Mouse (Mus musculus): ENCODE results near the gene Tvp23a.

- no peak for TF ChIP-seq POLR2A (IDR thresholded peaks at IDR 0.05; ENCODE audit: insufficient read length, low read depth)
- TF ChIP-seq CEBPB (IDR thresholded peaks at IDR 0.05; ENCODE audit: insufficient read depth, poor library complexity, severe bottlenecking): no peak
- TF ChIP-seq POLR2AphosphoS2 (IDR thresholded peaks at IDR 0.05; ENCODE audit: insufficient read length, low read depth): no peak
- no peak for TF ChIP-seq MAX (IDR thresholded peaks at IDR 0.05; ENCODE audit: low read depth)
- no peak for TF ChIP-seq MYOD1 (IDR thresholded peaks at IDR 0.05; ENCODE audit: control insufficient read depth in 1 of 3, insufficient read length in 2 of 3, low read depth in 2 of 3)
- no peak for TF ChIP-seq TCF12 (IDR thresholded peaks at IDR 0.05; ENCODE audit: insufficient read depth, poor library complexity, severe bottlenecking)
- no peak for TF ChIP-seq E2F4 (IDR thresholded peaks at IDR 0.05; ENCODE audit: insufficient read depth)
- TF ChIP-seq SRF (IDR thresholded peaks at IDR 0.05; ENCODE audit: control insufficient read depth, insufficient read length, low read depth): no peak
- TF ChIP-seq REST (IDR thresholded peaks at IDR 0.05; ENCODE audit: insufficient read depth, insufficient read length): no peak
- TF ChIP-seq MYOG (IDR thresholded peaks at IDR 0.05; ENCODE audit: control insufficient read depth in 1 of 3, insufficient read depth in 1 of 3, insufficient read length in 2 of 3, low read depth in 2 of 3): no peak
Observed at GRCm38 (mm10) chr16:10372372-10372771, 74.8 kb downstream of the Tvp23a start.

Measured in myocyte (in vitro differentiated cells).